Mouse (Mus musculus): ENCODE data around the gene Zfp111. TPM values are rescaled to one million over a fixed set of nuclear protein-coding genes. Genes with fewer than 3 reads are reported as not detected.

Zfp111 gene
- 14.2 TPM for polyA plus RNA-seq (2014; fragmentation: Illumina TruSeq; extraction: RNeasy Lipid Tissue Mini Kit (QIAGEN cat#74804))

DNA sequence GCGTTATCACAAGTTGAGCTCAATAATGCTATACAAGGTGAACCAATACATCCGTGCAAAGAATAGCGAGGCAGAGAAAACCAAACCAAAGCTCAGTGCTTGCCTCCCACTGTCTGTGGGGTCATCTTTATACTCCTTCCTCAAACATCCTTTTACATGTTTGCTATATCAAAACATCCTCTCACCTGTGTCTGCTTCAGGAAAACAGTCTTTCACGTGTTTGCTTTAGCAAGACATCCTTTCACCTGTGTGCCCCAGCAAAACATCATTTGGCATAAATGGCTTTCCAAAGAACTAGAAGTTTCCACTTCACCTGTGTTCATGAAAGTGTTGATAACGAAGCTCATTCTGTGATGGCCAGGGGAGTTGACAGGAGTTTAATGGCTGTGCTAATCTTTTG, at the start of gene Zfp111:
Gene Zfp111, minus strand, starts transcription at position 101 of the 400 bp plus-strand sequence.

DNA sequence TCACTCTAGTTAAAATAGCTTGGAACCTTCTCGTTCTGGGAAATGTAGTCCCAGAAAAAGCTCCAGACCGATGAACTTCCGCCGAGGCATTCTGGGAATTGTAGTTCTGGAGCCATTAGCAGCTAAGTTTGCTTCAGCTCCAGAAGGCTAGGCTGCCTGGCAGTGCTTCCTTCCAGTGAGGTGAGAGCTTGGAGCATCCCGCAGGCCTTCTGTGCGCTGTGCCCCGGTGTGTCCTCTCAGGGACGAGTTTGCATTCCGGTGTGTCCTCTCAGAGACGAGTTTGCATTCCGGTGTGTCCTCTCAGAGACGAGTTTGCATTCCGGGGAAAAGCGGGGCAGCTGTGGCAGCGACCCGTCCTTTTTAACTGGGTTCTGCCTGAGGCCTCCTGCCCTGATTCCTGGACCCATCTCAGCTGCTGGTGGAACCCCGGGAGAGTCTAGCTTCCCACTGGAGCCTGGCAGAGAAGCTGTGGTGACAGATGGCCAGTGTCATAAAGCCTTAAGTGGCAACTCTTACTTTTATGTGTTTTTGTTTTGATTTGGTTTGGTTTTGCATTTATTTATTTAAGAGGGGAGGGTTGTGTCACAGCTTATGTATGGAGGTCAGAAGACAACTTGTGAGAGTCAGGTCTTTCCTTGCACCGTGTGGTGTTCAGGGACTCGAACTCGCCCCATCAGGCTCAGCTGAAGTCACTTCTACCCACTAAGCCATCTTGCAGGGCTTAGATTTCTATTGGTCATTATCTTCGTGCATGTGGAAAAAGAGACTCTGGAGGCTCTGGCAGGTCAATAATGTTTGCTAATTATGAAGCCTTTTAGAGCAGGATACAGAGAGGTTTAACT, 43.6 kb upstream of the Zfp111 start, which contains the start of gene Zfp108:
Gene Zfp108, plus strand, starts transcription at position 162 of the 842 bp plus-strand sequence.

DNA sequence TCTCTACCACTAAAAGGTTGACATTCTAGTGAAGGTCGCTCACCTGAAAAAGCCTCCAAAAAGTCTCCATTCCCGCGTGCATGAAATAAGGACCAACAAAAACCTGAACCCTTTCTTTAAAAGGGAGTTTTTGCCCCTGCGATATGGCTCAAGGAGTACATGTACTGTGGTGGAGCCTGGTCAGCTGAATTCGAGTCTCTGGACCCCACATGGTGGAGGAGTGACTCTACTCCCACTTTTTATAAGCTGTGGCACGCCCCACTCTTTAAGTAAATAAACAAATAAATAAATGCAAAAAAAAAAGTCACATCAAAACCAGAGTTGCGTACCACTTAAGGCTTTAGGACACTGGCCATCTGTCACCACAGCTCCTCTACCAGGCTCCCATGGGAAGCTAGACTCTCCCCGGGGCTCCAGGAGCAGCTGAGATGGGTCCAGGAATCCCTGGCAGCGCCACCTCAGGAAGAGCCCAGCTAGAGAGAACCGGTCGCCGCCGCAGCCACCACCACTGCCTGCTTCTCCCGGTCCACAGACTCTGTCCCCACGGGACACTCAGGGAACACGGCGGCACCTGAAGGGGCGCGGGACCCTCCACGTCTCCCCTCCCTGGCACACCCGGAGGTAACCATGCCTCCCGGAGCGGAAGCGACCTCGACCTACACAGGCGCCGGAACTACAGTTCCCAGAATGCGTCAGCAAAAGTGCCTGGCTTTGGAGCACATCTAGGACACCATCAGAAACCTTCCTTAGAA, 26.0 kb upstream of the Zfp111 start, which contains the start of gene Zfp109:
Gene Zfp109, minus strand, starts transcription at position 521 of the 752 bp plus-strand sequence.

DNA sequence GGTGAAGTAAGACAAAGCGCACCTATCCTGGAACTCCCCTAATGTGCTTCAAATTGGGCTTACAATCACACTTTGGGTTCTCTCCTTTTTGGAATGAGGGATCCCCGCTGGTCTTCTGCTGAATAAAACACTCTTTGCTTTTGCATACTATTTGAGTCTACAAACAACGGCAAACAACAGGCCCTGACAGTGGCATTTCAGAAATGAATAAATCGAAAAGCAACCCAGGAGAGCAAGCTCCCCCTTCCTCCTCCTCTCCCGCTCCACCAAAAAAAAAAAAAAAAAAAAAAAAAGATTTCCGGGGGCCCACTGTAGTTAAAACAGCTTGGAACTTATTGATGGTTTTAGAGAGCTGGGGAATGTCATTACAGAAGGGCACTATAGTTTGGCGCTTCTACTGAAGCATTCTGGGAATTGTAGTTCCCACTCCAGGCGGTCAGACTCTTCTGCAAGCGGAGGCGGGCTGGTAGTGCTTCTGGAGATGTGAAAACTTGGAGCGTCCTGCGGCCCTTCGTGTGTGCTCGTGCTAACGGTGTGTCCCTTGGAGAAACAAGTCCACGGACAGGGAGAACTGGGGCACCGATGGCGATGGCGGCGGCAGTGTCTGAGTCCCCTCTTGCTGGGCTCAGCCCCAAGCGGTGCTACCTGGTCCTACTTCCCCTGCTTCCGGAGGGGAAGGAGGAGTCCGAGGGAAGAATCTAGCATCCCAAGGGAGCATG, 36.5 kb downstream of the Zfp111 start, which contains the start of gene Zfp114:
Gene Zfp114, plus strand, starts transcription at position 443 of the 719 bp plus-strand sequence.

Other genes starting within 250 kb of the Zfp111 start
- gene Vmn1r181, start 236.8 kb downstream of the Zfp111 start, polyA plus RNA-seq (2014; fragmentation: Illumina TruSeq; extraction: RNeasy Lipid Tissue Mini Kit (QIAGEN cat#74804)), result not detected
- not detected for gene V1rd19, start 209.8 kb downstream of the Zfp111 start, polyA plus RNA-seq (2014; fragmentation: Illumina TruSeq; extraction: RNeasy Lipid Tissue Mini Kit (QIAGEN cat#74804))
- not detected for gene Vmn1r183, start 158.2 kb downstream of the Zfp111 start, polyA plus RNA-seq (2014; fragmentation: Illumina TruSeq; extraction: RNeasy Lipid Tissue Mini Kit (QIAGEN cat#74804))
- 10.1 TPM for gene Zfp180, start 129.5 kb downstream of the Zfp111 start, polyA plus RNA-seq (2014; fragmentation: Illumina TruSeq; extraction: RNeasy Lipid Tissue Mini Kit (QIAGEN cat#74804))
- 1.4 TPM for gene Zfp112, start 99.1 kb downstream of the Zfp111 start, polyA plus RNA-seq (2014; fragmentation: Illumina TruSeq; extraction: RNeasy Lipid Tissue Mini Kit (QIAGEN cat#74804))
- 4.8 TPM for gene Zfp235, start 77.3 kb downstream of the Zfp111 start, polyA plus RNA-seq (2014; fragmentation: Illumina TruSeq; extraction: RNeasy Lipid Tissue Mini Kit (QIAGEN cat#74804))
- 2.3 TPM for gene Zfp114, start 36.4 kb downstream of the Zfp111 start, polyA plus RNA-seq (2014; fragmentation: Illumina TruSeq; extraction: RNeasy Lipid Tissue Mini Kit (QIAGEN cat#74804))
- 5.6 TPM for gene Zfp109, start 26.1 kb upstream of the Zfp111 start, polyA plus RNA-seq (2014; fragmentation: Illumina TruSeq; extraction: RNeasy Lipid Tissue Mini Kit (QIAGEN cat#74804))
- gene Zfp108, start 43.4 kb upstream of the Zfp111 start, polyA plus RNA-seq (2014; fragmentation: Illumina TruSeq; extraction: RNeasy Lipid Tissue Mini Kit (QIAGEN cat#74804)), result 7.8 TPM
- gene Zfp93, start 59.0 kb upstream of the Zfp111 start, polyA plus RNA-seq (2014; fragmentation: Illumina TruSeq; extraction: RNeasy Lipid Tissue Mini Kit (QIAGEN cat#74804)), result 3.8 TPM
- gene Zfp61, start 89.8 kb upstream of the Zfp111 start, polyA plus RNA-seq (2014; fragmentation: Illumina TruSeq; extraction: RNeasy Lipid Tissue Mini Kit (QIAGEN cat#74804)), result 11.3 TPM
- 2.2 TPM for gene Zfp94, start 105.2 kb upstream of the Zfp111 start, polyA plus RNA-seq (2014; fragmentation: Illumina TruSeq; extraction: RNeasy Lipid Tissue Mini Kit (QIAGEN cat#74804))
- not detected for gene Tescl, start 122.5 kb upstream of the Zfp111 start, polyA plus RNA-seq (2014; fragmentation: Illumina TruSeq; extraction: RNeasy Lipid Tissue Mini Kit (QIAGEN cat#74804))
- not detected for gene Lypd5, start 137.8 kb upstream of the Zfp111 start, polyA plus RNA-seq (2014; fragmentation: Illumina TruSeq; extraction: RNeasy Lipid Tissue Mini Kit (QIAGEN cat#74804))
- not detected for gene Kcnn4, start 158.8 kb upstream of the Zfp111 start, polyA plus RNA-seq (2014; fragmentation: Illumina TruSeq; extraction: RNeasy Lipid Tissue Mini Kit (QIAGEN cat#74804))
- gene Smg9, start 188.2 kb upstream of the Zfp111 start, polyA plus RNA-seq (2014; fragmentation: Illumina TruSeq; extraction: RNeasy Lipid Tissue Mini Kit (QIAGEN cat#74804)), result not detected
- gene Irgc1, start 240.9 kb upstream of the Zfp111 start, polyA plus RNA-seq (2014; fragmentation: Illumina TruSeq; extraction: RNeasy Lipid Tissue Mini Kit (QIAGEN cat#74804)), result not detected